Mouse (Mus musculus): ENCODE measurements around the gene Rint1.

The Rint1 gene

DNA sequence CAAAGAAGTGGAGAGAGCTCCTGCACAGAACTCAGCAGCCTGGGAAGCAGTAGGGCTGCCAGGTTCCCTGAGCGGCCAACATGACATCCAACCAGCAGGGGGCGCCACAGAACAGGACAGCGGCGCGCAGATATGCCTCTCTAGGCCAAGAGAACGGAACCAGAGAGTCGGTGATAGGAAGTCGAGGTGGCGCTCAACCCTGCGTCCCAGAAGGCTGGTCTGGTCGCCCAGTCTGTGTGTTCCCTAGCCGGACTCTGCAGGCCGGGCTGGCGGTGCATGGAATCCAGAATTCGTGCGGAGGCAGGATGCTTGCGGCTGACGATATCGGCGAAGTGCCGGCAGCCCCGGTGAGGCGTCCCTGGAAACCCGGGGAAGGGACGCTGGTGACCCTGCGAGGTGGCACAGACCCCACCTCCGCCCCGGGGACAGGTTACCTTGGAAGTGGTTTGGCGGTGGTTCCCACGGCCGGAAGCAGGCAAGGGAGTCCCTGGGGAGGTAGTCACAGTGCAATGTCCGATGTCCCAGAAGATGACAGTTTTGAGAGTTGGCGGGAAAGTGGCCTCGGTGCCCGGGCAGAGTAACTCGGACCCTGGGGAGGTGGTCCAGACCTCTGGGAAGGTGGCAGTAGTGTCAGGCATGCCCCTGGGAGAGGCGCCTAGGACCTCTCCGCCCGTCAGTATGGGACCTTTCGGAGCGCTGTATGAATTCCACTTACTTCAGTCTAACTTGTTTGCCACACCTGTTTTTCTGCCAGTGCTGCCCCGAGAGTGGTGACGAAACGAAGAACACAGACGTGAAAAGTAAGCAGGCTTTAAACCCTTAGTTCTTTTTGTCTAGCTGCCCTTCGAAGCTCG lies at the start of gene Rint1:
TSS of gene Rint1 (plus strand) at position 176 of the 854 bp plus-strand sequence.
- in situ Hi-C loops (cut with MboI, MseI): no loop called here

DNA sequence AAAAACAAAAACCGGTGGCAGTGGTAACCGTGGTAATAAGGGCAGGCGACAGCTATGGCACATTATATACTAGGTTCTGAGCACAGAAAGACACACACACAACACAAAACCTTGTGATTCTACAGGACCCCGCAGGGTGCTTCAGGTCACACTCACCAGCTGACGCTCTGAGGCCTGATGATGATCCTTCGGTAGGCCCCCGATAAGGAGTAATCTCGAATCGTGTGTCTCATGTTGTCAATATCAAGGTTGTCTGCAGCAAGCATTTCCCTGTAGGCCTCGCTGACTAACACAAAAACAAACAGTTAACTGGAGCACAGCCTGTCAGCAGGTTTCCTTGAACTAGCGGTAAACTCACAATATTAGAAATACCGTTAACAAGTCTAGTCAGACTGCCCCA lies 44.2 kb upstream of the Rint1 start:
- in situ Hi-C loops (cut with MboI, MseI): no loop called here

DNA sequence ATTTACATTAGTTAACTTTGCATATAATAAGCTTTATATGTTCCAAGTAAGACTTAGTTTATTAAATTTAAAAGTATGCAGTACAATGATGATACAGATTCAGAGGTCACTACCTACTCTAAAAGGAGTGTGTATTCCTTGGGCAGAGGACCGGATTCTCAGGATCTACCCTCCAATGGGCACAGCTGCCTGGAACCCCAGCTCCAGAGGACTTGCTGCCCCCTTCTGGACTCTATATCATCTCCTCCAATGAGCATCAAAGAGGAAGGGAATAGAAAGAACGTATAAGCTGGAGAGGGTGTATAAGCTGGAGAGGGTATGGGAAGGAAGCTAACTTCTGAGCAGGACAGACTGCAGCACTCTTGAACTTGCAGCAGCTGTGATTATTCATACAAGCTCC lies 37.6 kb upstream of the Rint1 start:
- in situ Hi-C loops (cut with MboI, MseI): no loop called here

DNA sequence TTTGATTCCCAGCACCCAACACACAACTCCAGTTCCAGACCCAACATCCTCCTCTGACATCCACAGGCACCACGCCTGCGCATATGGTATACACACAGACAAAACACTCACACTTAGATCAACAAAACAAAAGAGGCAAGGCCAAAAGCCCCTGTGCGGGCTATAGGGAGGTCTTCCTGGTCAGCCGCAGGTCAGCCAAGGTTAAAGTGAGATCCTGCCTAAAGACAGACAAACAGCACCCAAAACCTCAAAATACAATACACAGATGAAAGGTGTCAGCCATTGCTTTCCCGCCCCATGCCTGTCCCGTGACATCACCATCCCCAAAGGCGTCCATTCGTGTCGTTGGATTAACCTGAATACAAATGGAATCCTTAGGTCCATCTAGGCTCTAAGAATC lies 31.9 kb upstream of the Rint1 start:
- in situ Hi-C loops (cut with MboI, MseI): no loop called here

DNA sequence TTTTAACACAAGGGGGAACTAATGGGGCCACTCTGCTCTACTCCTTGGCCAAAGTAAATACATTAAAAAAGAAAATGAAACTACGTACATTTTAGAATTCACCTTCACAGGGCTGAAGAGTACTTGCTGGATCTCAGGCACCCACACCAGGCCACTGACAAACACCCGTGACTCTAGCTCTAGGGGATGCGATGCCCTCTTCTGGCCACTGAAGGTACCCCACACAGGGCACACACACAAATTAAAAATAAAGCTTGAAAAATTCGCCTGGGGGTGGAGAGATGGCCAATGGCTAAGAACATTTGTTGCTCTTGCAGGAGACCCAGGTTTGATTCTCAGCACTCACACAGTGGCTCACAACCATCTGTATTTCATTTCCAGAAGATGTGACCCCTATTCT lies 31.1 kb upstream of the Rint1 start:
- in situ Hi-C loops (cut with MboI, MseI): no loop called here

DNA sequence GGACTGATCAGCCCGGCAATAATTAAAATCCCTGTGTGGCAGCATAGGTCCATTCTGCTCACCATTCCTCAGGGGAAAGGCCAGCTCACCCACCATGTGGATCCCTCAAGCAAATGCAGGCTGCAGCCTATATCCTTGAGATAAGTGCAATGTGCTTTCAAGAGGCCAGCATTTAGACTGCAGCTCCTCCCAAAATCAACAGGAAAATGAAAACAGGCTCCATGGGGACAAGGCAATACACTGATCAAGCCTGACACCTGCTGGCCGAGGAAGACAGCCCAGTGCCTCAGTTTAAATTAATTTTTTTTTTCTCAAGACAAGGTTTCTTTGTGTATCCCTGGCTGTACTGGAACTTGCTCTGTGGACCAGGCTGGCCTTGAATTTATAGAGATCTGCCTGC lies 28.9 kb upstream of the Rint1 start:
- in situ Hi-C loops (cut with MboI, MseI): no loop called here

DNA sequence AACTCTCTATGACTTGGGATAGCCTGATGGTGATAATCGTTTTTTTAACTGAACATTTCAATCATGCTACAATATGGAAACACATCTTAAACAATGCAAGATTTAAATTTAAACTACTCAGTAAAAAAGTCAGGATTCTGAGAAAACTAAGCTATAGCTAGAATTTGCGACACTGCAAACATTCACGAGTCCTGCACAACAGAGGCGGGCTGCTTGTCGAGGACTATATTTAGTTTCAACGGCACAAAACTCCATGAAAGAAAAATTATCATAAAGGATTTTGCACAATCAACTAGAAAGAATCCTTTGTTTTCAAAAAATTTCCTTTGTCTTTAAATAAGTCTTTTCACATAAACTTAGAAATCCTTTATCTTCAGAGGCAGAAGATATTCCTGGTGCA lies 25.0 kb upstream of the Rint1 start:
- in situ Hi-C loops (cut with MboI, MseI): no loop called here

DNA sequence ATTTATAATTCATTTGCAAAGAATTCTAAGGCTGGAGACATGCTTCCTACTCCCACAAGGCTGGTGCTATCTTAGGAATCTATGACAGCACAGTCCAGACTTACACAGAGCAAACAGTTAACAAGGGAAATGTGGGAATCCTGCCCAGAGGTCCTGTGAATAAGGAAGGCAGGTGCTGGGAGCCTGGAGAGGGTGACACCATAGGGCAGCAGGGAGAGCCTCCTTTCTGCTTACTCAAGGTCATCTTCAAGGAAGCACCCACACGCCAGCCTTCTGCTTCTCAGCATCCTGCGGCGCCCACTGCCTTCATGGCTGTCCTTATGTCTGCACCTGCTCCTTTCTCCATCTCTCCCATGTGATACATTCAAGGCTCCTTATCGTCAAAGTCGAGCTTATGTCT lies 23.0 kb upstream of the Rint1 start:
- in situ Hi-C loops (cut with MboI, MseI): no loop called here

DNA sequence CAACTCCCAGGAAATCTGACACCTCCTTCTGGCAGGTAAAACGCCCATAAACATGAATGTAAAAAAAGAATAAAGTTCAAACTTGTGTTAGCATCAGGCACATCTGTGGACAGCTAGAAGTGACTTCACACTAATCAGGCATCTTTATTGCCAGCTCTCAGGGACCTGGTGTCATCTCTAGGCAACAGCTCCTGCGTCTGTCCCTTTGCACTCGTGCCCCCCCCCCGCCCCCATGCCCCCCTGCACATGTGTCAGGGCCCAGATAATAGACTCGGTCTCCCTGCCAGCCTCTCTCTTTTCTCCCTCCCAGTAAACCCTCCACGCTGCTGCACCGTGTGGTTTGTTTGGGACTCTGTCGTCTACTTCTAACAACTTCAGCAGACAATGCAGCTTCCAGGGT lies 16.4 kb upstream of the Rint1 start:
- in situ Hi-C loops (cut with MboI, MseI): no loop called here

DNA sequence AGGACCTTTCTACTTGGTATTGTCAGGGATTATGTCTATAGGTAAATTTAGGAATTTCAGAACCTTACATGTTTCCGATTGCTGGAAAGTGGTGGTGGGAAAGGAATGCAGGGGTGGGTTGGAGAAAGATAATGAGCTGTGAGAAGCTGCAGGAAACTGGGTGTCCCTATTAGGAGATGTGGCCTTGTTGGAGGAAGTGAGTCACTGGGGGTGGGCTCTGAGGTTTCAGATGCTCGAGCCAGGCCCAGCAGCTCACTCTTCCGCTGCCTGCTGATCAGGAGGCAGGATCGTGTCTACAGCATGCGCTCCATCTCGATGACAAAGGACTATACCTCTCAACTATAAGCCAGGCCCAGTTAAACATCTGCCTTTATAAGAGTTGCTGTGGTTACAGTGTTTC lies 13.3 kb upstream of the Rint1 start:
- in situ Hi-C loops (cut with MboI, MseI): no loop called here

DNA sequence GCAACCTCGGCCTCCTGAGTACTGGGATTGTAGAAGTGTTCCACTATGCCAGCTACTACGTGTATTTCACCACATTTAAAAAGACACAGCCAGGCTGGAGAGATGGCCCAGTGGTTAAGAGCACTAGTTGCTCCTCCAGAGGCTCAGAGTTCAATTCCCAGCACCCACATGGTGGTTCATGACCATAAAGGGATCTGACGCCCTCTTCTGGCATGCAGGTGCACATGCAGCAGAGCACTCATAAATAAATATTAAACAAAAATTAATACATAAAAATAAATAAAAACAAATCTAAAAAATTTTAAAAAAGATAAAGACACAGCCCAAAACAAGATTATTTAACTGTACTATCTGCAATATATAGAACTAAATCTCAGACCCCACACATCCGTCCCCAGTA lies 7.0 kb upstream of the Rint1 start:
- in situ Hi-C loops (cut with MboI, MseI): no loop called here

DNA sequence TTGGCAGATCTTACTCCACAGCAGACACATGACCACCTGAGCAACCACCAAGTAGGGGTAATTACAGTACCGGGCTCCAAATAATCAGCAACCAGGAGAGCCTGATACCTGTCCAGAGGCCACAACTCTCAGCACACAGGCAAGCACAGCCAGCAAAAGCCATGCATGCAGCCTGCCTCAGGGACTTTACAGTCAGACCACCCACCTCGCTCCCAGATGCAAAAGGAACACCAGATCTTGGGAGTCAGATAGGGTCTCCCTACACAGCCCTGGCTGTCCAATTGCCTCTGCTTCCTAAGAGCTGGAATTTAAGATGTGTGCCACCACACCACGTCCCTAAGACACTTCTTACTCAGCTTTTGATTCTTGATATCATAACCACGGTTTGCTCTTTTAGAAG lies 6.3 kb upstream of the Rint1 start:
- in situ Hi-C loops (cut with MboI, MseI): no loop called here

DNA sequence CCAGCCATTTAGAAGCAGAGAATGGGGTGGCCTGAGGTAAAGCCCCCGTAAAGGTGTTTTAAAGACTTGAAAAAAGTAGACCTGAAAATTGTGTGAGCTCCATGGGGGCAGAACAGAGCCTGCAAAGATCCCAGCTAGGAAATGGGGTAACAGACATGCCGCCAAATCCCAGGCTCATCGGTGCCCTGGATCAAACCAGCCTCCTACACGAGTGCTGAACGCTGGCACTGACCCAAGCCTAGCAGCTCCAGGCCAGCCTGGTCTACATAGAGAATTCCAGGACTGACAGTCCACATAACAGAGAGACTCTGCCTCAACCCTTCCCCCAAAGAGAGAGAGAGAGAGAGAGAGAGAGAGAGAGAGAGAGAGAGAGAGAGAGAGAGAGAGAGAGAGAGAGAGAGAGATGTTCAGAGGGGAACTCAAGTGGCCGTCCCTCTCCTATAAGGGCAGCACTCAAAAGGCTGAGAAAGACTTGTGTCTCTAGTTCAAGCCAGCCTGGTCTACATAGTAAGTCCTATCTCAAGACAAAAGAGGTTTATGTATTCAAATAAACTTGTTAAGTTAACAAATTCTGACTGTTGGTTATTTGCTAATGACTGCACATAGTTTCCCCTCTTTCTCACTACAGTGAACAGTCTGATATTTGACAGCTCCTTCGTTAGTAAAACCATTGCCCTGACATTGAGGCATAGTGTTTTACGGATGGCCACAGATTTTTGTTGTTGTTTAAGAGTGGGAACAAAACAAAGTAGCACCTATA lies 5.3 kb upstream of the Rint1 start:
- in situ Hi-C loops (cut with MboI, MseI): no loop called here

DNA sequence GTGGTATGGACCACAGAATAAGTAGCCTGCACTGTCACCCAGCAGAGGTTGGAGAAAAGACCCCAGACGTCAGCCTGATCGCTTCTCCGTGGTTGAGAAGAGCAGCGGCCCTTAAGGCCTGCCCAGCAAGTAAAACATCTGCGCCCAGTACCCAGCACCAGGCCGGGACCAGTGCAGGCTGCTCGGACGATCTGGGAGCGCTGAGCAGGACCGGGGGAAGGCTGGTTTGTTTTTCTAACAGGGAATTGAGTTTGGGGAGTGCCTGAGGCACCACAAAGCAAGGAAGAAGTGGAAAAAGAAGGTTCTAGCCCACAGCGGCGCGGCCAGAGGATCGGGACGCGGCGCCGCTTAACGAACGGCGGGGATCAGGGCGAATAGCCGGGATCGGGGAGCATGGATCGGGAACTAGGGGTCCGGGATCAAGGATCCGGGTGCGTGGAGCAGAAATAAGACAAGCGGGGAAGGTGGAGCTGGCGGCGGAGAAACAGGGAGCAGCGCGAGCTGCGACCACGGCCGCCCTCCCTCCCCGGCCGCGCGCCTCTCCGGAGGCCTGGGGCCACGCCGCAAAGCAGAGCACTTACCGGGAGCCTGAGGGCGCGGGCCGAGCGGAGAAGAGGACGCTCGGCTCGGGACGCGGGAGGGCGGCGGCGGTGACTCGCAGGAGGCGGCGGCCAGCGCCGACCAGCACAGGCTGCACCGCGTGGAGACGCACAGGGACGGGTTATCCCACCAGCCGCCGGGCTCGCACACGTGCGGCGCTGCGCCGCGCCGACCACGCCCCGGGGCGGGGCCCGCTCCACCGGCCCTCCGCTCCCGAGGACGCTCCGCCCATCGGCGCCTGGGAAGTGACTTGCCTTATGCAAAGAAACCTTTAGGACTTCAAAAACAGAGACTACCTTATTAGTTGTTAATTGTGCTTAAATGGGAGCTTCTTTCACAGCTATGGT lies 4.3 kb upstream of the Rint1 start, which contains the start of gene Pus7:
TSS of gene Pus7 (minus strand) at position 781 of the 947 bp plus-strand sequence.
- in situ Hi-C loops (cut with MboI, MseI): no loop called here

DNA sequence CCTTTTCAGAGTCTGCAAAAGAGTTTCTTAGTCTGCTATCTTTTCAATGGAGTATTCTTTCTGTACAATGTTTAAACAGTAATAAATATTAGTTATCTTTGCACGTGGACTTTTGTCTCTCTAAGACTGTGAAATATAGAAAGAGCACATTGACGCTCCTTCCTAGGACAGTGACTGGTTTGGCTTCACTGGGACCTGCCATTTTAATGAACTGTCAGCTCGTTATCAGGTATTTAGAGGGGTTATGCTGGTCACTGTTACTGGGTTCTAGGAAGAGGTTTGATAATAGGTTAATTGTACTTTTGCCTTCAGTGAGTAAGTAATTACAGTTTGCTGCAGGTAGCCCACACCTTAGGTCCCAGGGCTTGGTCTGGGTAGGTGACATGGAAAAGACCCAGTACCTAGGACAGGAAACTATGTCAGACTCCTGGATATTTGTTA lies 899 bp downstream of the Rint1 start:
- in situ Hi-C loops (cut with MboI, MseI): no loop called here

DNA sequence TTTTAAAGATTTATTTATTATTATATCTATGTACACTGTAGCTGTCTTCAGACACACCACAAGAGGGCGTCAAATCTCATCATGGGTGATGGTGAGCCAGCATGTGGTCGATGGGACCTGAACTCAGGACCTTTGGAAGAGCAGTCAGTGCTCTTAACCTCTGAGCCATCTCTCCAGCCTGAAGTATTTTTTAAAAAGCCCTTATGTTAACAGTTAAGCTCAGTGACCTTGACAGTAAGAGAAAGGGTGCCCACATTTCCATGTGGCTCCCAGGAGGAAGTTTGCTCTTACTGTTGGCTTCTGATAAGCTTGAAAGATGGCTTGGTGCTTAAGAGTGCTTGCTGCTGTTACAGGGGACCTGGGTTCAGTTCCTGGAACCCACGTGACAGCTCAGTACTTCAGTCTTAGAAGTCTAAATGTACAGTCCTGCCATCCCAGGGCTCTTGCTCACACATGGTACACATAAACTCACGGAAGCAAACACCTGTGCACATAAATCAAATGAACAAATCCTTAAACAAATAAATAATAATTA lies 1.6 kb downstream of the Rint1 start:
- in situ Hi-C loops (cut with MboI, MseI): no loop called here

DNA sequence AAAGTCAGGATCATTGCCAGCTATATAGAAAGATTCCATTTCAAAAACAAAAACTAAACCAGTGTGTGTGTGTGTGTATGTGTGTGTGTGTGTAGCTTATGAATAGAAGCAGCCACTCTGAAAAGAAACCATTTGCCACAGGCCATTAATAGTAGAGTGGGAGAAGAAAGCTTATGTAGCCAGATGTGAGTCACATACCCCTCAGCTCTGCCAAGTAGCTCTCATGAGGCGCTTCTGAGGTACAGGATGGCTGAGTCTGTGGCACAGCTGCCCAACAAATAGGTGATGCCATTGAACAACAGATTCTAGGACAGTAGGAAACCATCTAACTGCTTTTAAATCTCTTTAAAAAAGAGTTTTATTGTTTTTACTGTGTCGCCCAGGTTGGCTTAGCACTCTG lies 5.2 kb downstream of the Rint1 start:
- in situ Hi-C loops (cut with MboI, MseI): no loop called here

DNA sequence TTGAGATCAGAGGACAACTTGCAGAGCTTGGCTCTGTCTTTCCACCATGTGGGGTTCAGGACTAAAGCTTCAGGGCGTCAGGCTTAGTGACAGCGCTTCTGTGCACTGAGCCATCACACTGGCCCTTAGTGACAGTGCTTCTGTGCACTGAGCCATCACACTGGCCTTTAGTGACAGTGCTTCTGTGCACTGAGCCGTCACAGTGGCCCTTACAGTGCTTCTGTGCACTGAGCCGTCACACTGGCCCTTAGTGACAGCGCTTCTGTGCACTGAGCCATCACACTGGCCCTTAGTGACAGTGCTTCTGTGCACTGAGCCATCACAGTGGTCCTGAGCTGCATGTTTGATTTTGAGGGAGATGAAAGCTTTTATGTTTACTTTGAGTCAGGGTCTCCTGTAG lies 27.3 kb downstream of the Rint1 start:
- in situ Hi-C loops (cut with MboI, MseI): no loop called here

DNA sequence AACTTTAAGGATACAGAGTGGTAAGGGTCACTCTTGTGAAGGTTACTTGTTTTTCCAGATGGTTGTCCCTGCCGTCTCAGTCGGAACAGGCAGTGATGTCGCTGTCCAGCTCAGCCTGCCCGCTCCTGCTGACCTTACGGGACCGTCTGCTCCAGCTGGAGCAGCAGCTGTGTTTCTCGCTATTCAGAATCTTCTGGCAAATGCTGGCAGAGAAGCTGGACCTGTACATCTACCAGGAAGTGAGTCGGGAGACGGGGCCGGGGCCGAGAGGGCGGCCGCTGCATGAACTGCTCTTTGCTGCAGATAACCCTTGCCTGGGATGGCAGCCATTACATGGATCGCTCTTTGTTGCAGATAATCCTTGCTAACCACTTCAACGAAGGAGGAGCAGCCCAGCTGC lies 29.2 kb downstream of the Rint1 start:
- in situ Hi-C loops (cut with MboI, MseI): no loop called here

DNA sequence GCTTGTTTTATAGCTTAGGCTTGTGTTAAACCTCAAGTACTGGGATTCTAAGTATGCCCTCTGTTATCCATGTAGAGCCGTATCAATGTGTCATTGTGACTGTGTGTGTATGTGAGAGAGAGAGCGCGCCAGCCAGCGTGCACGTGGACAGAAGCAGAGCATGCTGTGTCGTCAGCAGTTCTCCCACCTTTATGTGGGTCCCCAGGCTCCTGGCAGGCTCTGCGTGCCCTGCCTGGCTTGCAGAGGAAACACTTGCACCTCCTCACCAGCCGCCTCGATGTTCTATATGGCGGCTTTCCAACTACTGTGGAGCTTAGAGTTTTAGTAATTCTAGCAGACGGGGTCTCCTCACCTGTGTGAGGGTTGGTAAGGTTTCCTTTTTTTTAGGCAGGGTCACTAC lies 34.8 kb downstream of the Rint1 start:
- in situ Hi-C loops (cut with MboI, MseI): no loop called here

DNA sequence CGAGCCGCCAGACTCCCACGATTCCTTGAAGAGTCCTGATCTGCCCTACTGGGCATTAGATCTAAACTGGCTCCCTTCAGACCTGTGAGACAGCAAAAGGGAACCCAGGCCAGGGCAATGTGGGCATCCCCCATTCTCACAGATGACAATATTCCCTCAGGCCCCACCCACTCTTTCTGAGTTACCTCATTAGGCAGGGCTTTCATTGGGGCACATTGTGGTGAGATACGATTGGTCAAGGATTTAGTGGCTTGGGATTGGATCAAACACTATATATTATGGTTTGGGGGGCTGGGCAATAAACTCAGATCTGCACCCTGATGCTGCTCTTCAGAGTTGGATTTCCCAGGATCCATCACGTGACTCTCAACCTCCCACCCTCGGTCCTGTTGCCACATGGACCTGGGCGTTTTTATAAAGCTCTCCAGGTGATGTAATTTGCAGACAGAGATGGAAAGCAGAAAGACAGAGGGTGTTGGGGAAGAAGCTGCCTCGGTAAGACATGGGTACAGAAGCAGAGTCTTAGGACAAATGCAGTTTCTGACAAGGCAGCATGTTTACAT lies 36.7 kb downstream of the Rint1 start:
- in situ Hi-C loops (cut with MboI, MseI): no loop called here
